In genomic region chr12:31270361-31270760, GRCm38 (mm10) we compare ENCODE assay signal across 20 mouse cellular contexts. TPM values are rescaled to one million over a fixed set of nuclear protein-coding genes. Genes with fewer than 3 reads are reported as not detected.
DNase-seq lines count a peak whose midpoint lies in the region; ATAC-seq and TF ChIP-seq lines count a peak whose summit lies in the region.
"Had no signal": no experiment of that assay in that cellular context is flagged by ENCODE, and none has a peak within 500 bp of the region (broad histone marks: within the 10 kb centered on the region; RNA-seq: fewer than 3 reads in every experiment).

No protein-coding gene starts in this region.

- H3K9me3 ChIP-seq in kidney, embryonic 15.5 days (replicated peaks), result no peaks in the 10 kb centered on the region
- no peaks in the 10 kb centered on the region for H3K9me3 ChIP-seq in intestine, postnatal 0 days (ENCODE audit: control insufficient read depth)
- H3K9me3 ChIP-seq: midbrain, embryonic 15.5 days; neural tube, embryonic 12.5 days had no signal

- H3K27ac ChIP-seq in kidney, embryonic 15.5 days, result peak overlapping the region; percentile 86
- H3K27ac ChIP-seq in intestine, postnatal 0 days (ENCODE audit: low read depth, low read length), result 0 out of 2 replicates have a peak overlapping the region, but pooled peaks have one; percentile 8
- no peak overlapping the region for H3K27ac ChIP-seq in cerebellum, adult 2 months (ENCODE audit: insufficient read depth, low read length)
- H3K27ac ChIP-seq: midbrain, embryonic 15.5 days; neural tube, embryonic 12.5 days had no signal

- H3K9ac ChIP-seq in kidney, embryonic 15.5 days, result no peak overlapping the region
- H3K9ac ChIP-seq in intestine, postnatal 0 days (ENCODE audit: low read depth, low read length), result no peak overlapping the region
- H3K9ac ChIP-seq: midbrain, embryonic 15.5 days; neural tube, embryonic 12.5 days had no signal

- peak overlapping the region; percentile 53 for H3K4me2 ChIP-seq in kidney, embryonic 15.5 days
- H3K4me2 ChIP-seq in intestine, postnatal 0 days (replicated peaks; ENCODE audit: low read depth), result peak overlapping the region; percentile 21; the same call in 1 of the 2 replicates
- H3K4me2 ChIP-seq: midbrain, embryonic 15.5 days; neural tube, embryonic 12.5 days had no signal

- H3K27me3 ChIP-seq in kidney, embryonic 15.5 days, result no peaks in the 10 kb centered on the region
- H3K27me3 ChIP-seq in intestine, postnatal 0 days (replicated peaks; ENCODE audit: control insufficient read depth, insufficient read depth, low read length), result peaks cover 15% of the 10 kb centered on the region
- H3K27me3 ChIP-seq in cerebellum, adult 2 months (ENCODE audit: control insufficient read depth, insufficient read depth, low read length), result no peaks in the 10 kb centered on the region

- peak; percentile 74 for DNase-seq in heart, adult 11 months
- no peak for DNase-seq in heart, adult 8-10 months (ENCODE audit: low spot score)
- no peak for DNase-seq in kidney, postnatal 36 days
- DNase-seq in 3T3-L1 (ENCODE audit: low read depth, low spot score), result peak; percentile 35
- DNase-seq in cerebellum, adult 2 months, result no peak
- no peak for DNase-seq in layer of hippocampus, postnatal 25 days (ENCODE audit: extremely low spot score in 1 of 2, low spot score in 1 of 2)
- DNase-seq: gastrocnemius, postnatal 25 days; retina, postnatal 1 day; thymus, adult 18-20 months had no signal

- no peak for TF ChIP-seq CTCF in intestine, postnatal 0 days (IDR thresholded peaks at IDR 0.05; ENCODE audit: low read depth)
- no peak for TF ChIP-seq CTCF in cerebellum, adult 2 months (IDR thresholded peaks at IDR 0.05; ENCODE audit: borderline replicate concordance, insufficient read depth, low read depth, low read length)

- H3K36me3 ChIP-seq in kidney, embryonic 15.5 days, result peaks cover 65% of the 10 kb centered on the region
- H3K36me3 ChIP-seq in intestine, postnatal 0 days (ENCODE audit: control insufficient read depth, insufficient read depth), result 0 out of 2 replicates have a peak, but pooled peaks cover 16% of the 10 kb centered on the region
- H3K36me3 ChIP-seq: midbrain, embryonic 15.5 days; neural tube, embryonic 12.5 days had no signal

- H3K4me1 ChIP-seq in kidney, embryonic 15.5 days, result peaks cover 73% of the 10 kb centered on the region
- H3K4me1 ChIP-seq in intestine, postnatal 0 days (replicated peaks; ENCODE audit: control insufficient read depth, insufficient read depth, low read length), result 0 out of 2 replicates have a peak, but pooled peaks cover 5% of the 10 kb centered on the region
- H3K4me1 ChIP-seq in cerebellum, adult 2 months (ENCODE audit: control insufficient read depth, insufficient read depth, low read length), result no peaks in the 10 kb centered on the region; the same call in 1 of the 2 replicates

- TF ChIP-seq POLR2A in cerebellum, adult 2 months (IDR thresholded peaks at IDR 0.05; ENCODE audit: borderline replicate concordance, insufficient read depth, low read length), result no peak

- no peak for ATAC-seq in kidney, embryonic 15.5 days (replicated peaks; ENCODE audit: low FRiP score)
- no peak for ATAC-seq in intestine, postnatal 0 days
- ATAC-seq: hindbrain, embryonic 16.5 days; midbrain, embryonic 15.5 days had no signal

- 81% methylated on average over 10 of the region's 10 CpGs for WGBS in kidney, embryonic 15.5 days
- WGBS in intestine, postnatal 0 days, result 76% methylated on average over 10 of the region's 10 CpGs
- 95% methylated on average over 10 of the region's 10 CpGs for WGBS in cerebellum, adult 2 months

- H3K4me3 ChIP-seq in kidney, embryonic 15.5 days (replicated peaks), result peak overlapping the region; percentile 16; the same call in 1 of the 2 replicates
- H3K4me3 ChIP-seq in intestine, postnatal 0 days (ENCODE audit: low read depth, low read length), result no peak overlapping the region
- no peak overlapping the region for H3K4me3 ChIP-seq in cerebellum, adult 2 months (replicated peaks; ENCODE audit: insufficient read depth, low read depth, low read length)
- H3K4me3 ChIP-seq: erythroblast, embryonic 14.5 days; midbrain, embryonic 15.5 days; neural tube, embryonic 12.5 days had no signal

RNA-seq across cellular contexts. Expression of gene Lamb1, which starts 5.3 kb away (rescaled TPM):
- 10 to 100 TPM; 44.0 to 51.1 (median 48.7) TPM for total RNA-seq in heart, adult 8-10 months (2022)
- polyA plus RNA-seq in kidney, embryonic 15.5 days (2015; fragmentation: Nextera tagmentation; extraction: Ambion mirVana), result 134 and 144 TPM in 2 replicates
- 25.8 and 27.5 TPM in 2 replicates for polyA plus RNA-seq in intestine, postnatal 0 days (2015; fragmentation: Nextera tagmentation; extraction: Ambion mirVana)
- polyA plus RNA-seq in cerebellum, adult 2 months (2012; rRNA removed), result 10.6 and 13.2 TPM in 2 replicates
- total RNA-seq in layer of hippocampus, postnatal 25 days (2021), result 10 to 100 TPM; 36.1 to 37.7 TPM

RNA-seq across cellular contexts. Expression of gene Gm6993, which starts 29.8 kb away (rescaled TPM):
- not detected for total RNA-seq in heart, adult 8-10 months (2022)
- polyA plus RNA-seq in kidney, embryonic 15.5 days (2015; fragmentation: Nextera tagmentation; extraction: Ambion mirVana), result not detected in 2 replicates
- polyA plus RNA-seq in intestine, postnatal 0 days (2015; fragmentation: Nextera tagmentation; extraction: Ambion mirVana), result not detected in 2 replicates
- not detected in 2 replicates for polyA plus RNA-seq in cerebellum, adult 2 months (2012; rRNA removed)
- not detected for total RNA-seq in layer of hippocampus, postnatal 25 days (2021)
- total RNA-seq: adrenal gland, postnatal 4 days; ES-E14; gastrocnemius, postnatal 25 days; layer of hippocampus, adult 8-10 months; left cerebral cortex, postnatal 36 days had no signal
- polyA plus RNA-seq: erythroblast, embryonic 14.5 days; hindbrain, embryonic 16.5 days; midbrain, embryonic 15.5 days; neural tube, embryonic 12.5 days; spleen, adult 2 months had no signal

Comparison
In these comparisons a context has a peak if more than half of its experiments do, and no peak if none do; other contexts are left out.
1. DNase-seq: peak in heart, adult 11 months (single experiment) and 3T3-L1 (single experiment); none in heart, adult 8-10 months (single experiment), kidney, postnatal 36 days (0 of 2), cerebellum, adult 2 months (0 of 2) and layer of hippocampus, postnatal 25 days (0 of 2).